Mouse (Mus musculus) testis, adult 2 months (tissue): Measurements from ENCODE around the gene Ttll8.

Experiments used
- CTCF ChIP-seq: fragments of 200-500 bp; IDR thresholded peaks from 2 replicates; pipeline ENCODE4 v1.5.1; 2012; ENCODE audit warnings: low read depth, mild to moderate bottlenecking, inconsistent platforms, low read length, moderate library complexity; ENCODE audit not compliant: control insufficient read depth, insufficient read depth, insufficient replicate concordance
- POLR2A ChIP-seq: fragments of 200-500 bp; IDR thresholded peaks from 2 replicates; pipeline ENCODE4 v1.6.1; 2012; ENCODE audit warnings: low read depth, mild to moderate bottlenecking, inconsistent platforms, low read length, moderate library complexity; ENCODE audit not compliant: control insufficient read depth

DNA sequence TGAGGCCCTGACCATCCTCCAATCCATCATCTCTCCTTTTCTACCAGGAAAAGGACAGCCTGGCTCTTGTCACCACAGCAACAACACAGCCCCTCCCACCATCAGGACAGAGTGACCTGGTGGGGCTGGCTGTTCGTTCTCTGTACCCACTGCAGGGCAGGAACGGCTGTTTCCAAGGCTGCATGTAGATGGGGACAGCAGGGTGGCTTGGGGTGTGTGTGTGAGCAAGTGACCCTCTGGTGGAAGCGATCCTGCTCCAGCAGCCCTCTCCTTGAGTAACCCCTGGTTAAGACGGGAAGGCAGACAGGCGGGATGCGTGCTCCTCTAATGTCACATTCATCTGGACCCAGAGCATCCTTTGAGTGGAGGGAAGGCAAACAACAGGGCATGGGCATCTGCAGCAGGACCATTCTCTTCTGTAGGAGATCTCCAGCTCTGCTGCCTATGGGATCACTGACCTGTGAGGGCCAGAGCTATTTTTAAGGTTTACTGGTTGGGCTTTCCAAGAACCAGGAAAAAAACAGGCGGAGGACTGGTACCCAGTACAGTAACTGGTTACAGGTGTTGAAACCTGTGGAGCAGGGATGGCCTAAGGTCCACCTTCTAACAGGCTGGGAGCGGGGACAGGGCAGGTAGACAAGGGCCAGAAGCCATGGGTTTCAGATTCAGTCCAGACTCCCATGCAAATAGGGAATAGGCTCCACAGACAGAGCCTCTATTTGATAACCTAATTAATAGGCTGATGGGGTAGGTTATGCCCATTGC is 94.8 kb downstream of the Ttll8 start:
- TF ChIP-seq CTCF: no peak
- no peak for TF ChIP-seq POLR2A
